Mouse (Mus musculus) heart, embryonic 11.5 days (tissue): ENCODE data around the gene Serpinb1c. TPM values are rescaled to one million over a fixed set of nuclear protein-coding genes. Genes with fewer than 3 reads are reported as not detected.
"Not testable (repeated sequence)": the region's sequence is repeated elsewhere in the genome, so short reads cannot be mapped to it uniquely, and the experiment has no call there.

Experiments
- ATAC-seq: fragments of 200-750 bp; cut with Nextera tagmentation; replicated peaks from 2 replicates; pipeline ENCODE4 v1.8.0; 2017; ENCODE audit warnings: moderate library complexity; ENCODE audit not compliant: insufficient number of reproducible peaks, low FRiP score, low TSS enrichment
- H3K27ac ChIP-seq: fragments of 300-500 bp; sonication (generic); 2 replicates; pipeline ENCODE4 v1.5.1; 2014; ENCODE audit warnings: mild to moderate bottlenecking, low read depth, low read length
- H3K27me3 ChIP-seq: fragments of 300-500 bp; sonication (generic); 2 replicates; pipeline ENCODE4 v1.6.1; 2014; ENCODE audit warnings: mild to moderate bottlenecking, low read length, mixed read lengths; ENCODE audit not compliant: control insufficient read depth, insufficient read depth
- H3K36me3 ChIP-seq: fragments of 300-500 bp; sonication (generic); 2 replicates; pipeline ENCODE4 v1.6.1; 2014; ENCODE audit warnings: mild to moderate bottlenecking, low read length, moderate library complexity, mixed read lengths; ENCODE audit not compliant: control insufficient read depth, insufficient read depth
- H3K4me1 ChIP-seq: fragments of 300-500 bp; sonication (generic); 2 replicates; pipeline ENCODE4 v1.6.1; 2014; ENCODE audit warnings: low read length; ENCODE audit not compliant: control insufficient read depth, insufficient read depth
- H3K4me2 ChIP-seq: fragments of 300-500 bp; sonication (generic); 2 replicates; pipeline ENCODE4 v1.6.1; 2014; ENCODE audit warnings: mild to moderate bottlenecking, moderate library complexity
- H3K4me3 ChIP-seq: fragments of 300-500 bp; sonication (generic); 2 replicates; pipeline ENCODE4 v1.5.1; 2014; ENCODE audit warnings: low read depth, low read length
- H3K9ac ChIP-seq: fragments of 300-500 bp; sonication (generic); 2 replicates; pipeline ENCODE4 v1.6.1; 2014; ENCODE audit warnings: mild to moderate bottlenecking, low read depth, low read length, moderate library complexity
- H3K9me3 ChIP-seq: fragments of 300-500 bp; sonication (generic); replicated peaks from 2 replicates; pipeline ENCODE4 v1.6.1; 2016; ENCODE audit warnings: low read length; ENCODE audit not compliant: control insufficient read depth
- WGBS: fragments of 180-500 bp; shearing (Covaris S2); extraction: QIAGEN DNeasy Blood & Tissue Kit; methylation state at CpG from one replicate; pipeline ENCODE4 v1.1.7; 2014; ENCODE audit not compliant: insufficient replicate concordance; 5-methylcytosine and 5-hydroxymethylcytosine counted together
- polyA plus RNA-seq: library from polyadenylated mRNA; unstranded; fragments of >200 nt; fragmentation: Nextera tagmentation; extraction: Ambion mirVana; gene quantifications from 2 replicates; pipeline ENCODE4 v1.2.1, GENCODE M21; 2014

The Serpinb1c gene
- polyA plus RNA-seq, 1 experiment from 2014 or later: 0.16 TPM

DNA sequence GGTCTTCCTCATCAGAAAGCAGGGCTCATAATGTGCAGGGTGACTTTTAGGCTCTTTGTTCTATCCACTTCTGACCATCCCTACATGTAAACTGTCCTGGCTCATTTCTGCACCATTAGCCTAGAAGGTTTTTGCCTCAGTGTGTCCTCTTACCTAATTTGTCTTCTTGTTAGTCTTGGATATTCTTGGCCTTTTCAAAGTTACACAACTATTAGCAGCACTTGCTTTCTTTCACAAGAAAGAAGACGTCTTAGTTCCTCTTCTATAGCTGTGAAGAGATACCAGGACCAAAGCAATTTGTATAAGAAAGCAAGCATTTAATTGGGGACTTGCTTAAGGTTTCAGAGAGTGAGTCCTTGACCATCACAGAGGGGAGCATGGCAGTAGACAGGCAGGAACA lies 24.1 kb downstream of the Serpinb1c start:
- WGBS: 70% methylated on average over 1 of the region's 1 CpGs
- Histone ChIP-seq H3K27me3 (no peaks in the 10 kb centered on the region), H3K9me3 (no peaks in the 10 kb centered on the region), H3K27ac (no peak overlapping the region), H3K4me2 (no peak overlapping the region), H3K9ac (no peak overlapping the region), H3K36me3 (no peaks in the 10 kb centered on the region), H3K4me1 (no peaks in the 10 kb centered on the region), H3K4me3 (no peak overlapping the region)
- ATAC-seq: no peak

- WGBS: 59% methylated on average over 5 of the region's 5 CpGs
- no peak for ATAC-seq
- no peak overlapping the region for H3K27ac ChIP-seq
- no peak overlapping the region for H3K4me2 ChIP-seq
- no peaks in the 10 kb centered on the region for H3K36me3 ChIP-seq
- no peaks in the 10 kb centered on the region for H3K4me1 ChIP-seq
- no peak overlapping the region for H3K4me3 ChIP-seq
- no peaks in the 10 kb centered on the region for H3K27me3 ChIP-seq
- no peak overlapping the region for H3K9ac ChIP-seq
- H3K9me3 ChIP-seq: no peaks in the 10 kb centered on the region
These were observed 29.2 kb downstream of the Serpinb1c start for GRCm38 (mm10) chr13:32868843-32869242.

DNA sequence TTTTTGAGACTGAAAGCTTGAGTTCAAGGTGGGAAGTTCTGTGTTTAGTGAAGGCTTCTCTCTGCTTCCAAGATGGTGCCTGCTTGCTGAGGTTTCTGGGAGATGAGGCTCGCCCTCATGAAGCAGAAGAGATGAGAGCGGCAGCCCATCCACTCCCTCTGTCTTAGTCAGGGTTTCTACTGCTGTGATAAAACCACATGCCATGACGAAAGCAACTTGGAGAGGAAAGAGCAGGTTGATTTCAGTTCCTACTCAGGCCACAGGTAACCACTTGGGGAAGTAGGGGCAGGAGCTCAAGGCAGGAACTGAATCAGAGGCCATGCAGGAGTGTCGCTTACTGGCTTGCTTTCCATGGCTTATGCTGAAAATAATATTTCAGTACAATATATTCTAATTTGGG lies 29.8 kb downstream of the Serpinb1c start:
- ATAC-seq, H3K9me3 ChIP-seq, H3K9ac ChIP-seq, H3K27me3 ChIP-seq, H3K36me3 ChIP-seq, H3K4me2 ChIP-seq, H3K27ac ChIP-seq, H3K4me3 ChIP-seq, H3K4me1 ChIP-seq: not testable (repeated sequence)
- WGBS: 72% methylated on average over 4 of the region's 4 CpGs

- ATAC-seq: no peak
- Histone ChIP-seq H3K27me3 (no peaks in the 10 kb centered on the region), H3K9me3 (no peaks in the 10 kb centered on the region), H3K36me3 (no peaks in the 10 kb centered on the region), H3K27ac (no peak overlapping the region), H3K4me2 (no peak overlapping the region), H3K4me3 (no peak overlapping the region), H3K4me1 (no peaks in the 10 kb centered on the region), H3K9ac (no peak overlapping the region)
- 56% methylated on average over 2 of the region's 2 CpGs for WGBS
These were observed 31.0 kb downstream of the Serpinb1c start for GRCm38 (mm10) chr13:32867030-32867429.

DNA sequence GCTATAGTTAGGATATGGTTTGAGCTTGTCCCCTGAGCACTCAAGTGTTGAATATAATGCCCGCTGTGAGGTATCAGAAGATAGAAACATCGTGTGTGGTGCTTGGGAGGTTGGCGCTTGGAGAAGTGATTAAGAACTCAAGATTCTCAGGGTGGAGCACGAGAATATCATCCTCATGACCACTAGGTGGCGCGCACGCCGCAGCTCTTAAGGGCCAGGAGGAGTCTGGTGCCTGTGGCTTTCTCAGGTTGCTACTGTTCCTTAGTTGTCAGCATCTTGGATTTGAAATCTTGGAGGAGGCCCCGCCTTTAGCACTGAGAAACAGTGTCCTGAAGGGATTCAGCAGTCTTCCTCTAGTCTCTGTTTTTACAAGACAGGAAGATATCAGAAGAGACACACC lies 31.5 kb downstream of the Serpinb1c start:
- Histone ChIP-seq H3K9ac (no peak overlapping the region), H3K27ac (no peak overlapping the region), H3K9me3 (no peaks in the 10 kb centered on the region), H3K4me1 (no peaks in the 10 kb centered on the region), H3K27me3 (no peaks in the 10 kb centered on the region), H3K4me3 (no peak overlapping the region), H3K4me2 (no peak overlapping the region), H3K36me3 (no peaks in the 10 kb centered on the region)
- ATAC-seq: no peak
- 7% methylated on average over 9 of the region's 9 CpGs for WGBS

DNA sequence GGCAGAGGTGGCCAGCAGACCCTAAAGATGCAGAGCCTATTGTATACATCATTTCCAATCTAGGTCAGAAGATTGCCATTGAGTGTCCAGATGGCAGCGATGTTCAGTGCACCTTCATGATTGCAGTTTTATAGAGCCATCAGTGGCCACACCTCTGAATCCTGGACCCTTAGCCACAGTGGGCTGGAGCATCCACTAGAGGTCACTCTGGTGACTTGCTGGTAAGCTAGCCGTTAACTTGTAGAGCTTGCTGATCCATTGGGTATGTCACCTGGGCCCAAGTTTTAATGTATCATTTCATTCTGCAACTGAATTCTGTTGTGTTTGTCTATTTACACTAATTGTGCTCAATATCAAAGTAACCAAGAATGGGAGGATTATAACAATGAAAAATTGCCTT lies 32.4 kb downstream of the Serpinb1c start:
- no peaks in the 10 kb centered on the region for H3K9me3 ChIP-seq
- H3K4me1 ChIP-seq: no peaks in the 10 kb centered on the region
- WGBS: 55% methylated on average over 2 of the region's 2 CpGs
- H3K36me3 ChIP-seq: no peaks in the 10 kb centered on the region
- H3K27me3 ChIP-seq: no peaks in the 10 kb centered on the region
- no peak overlapping the region for H3K4me3 ChIP-seq
- H3K27ac ChIP-seq: no peak overlapping the region
- H3K4me2 ChIP-seq: no peak overlapping the region
- no peak overlapping the region for H3K9ac ChIP-seq
- no peak for ATAC-seq

DNA sequence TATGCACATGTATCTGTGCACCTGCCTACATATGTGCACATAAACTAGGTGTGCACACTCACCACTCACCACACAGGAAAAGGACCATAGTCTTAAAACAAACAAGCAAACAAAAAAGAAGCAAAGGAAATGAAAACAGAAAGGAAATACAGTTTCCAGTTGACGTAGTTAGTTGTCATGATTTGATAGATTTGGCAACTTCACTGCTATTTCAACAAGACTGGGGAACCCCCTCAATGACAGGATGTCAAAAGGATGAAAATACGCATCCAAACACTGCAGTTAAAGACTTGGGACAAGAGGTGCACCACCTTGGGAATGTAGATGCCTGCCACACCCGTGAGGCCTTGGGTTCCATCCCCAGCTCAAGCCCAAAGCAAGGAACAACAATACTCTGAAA lies 33.5 kb downstream of the Serpinb1c start:
- H3K4me1 ChIP-seq, H3K27ac ChIP-seq, H3K4me3 ChIP-seq, H3K27me3 ChIP-seq, ATAC-seq, H3K9me3 ChIP-seq, H3K36me3 ChIP-seq, H3K4me2 ChIP-seq, H3K9ac ChIP-seq: not testable (repeated sequence)
- WGBS: 90% methylated on average over 2 of the region's 3 CpGs

DNA sequence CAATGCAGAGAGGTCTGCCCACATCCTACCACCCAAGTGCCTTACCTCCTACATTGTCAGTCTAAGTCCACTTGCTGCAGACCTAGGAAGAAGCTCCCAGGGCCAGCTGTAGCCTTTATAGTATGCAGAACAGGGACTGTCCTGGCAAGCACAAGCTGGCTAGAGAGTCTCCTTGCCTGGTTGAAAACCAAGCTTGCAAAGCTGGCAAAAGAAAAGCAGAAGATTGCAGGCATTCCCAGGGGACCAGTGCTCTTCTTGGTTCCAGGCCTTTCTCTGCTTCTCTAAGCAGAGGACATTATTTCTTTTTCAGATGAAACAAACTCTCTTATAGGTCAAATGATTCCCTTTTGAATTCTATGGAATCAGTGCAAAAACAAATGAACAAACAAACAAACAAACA lies 34.6 kb downstream of the Serpinb1c start:
- Histone ChIP-seq H3K4me3 (no peak overlapping the region), H3K27ac (no peak overlapping the region), H3K27me3 (no peaks in the 10 kb centered on the region), H3K4me2 (no peak overlapping the region), H3K4me1 (no peaks in the 10 kb centered on the region), H3K9me3 (no peaks in the 10 kb centered on the region), H3K9ac (no peak overlapping the region), H3K36me3 (no peaks in the 10 kb centered on the region)
- no peak for ATAC-seq

DNA sequence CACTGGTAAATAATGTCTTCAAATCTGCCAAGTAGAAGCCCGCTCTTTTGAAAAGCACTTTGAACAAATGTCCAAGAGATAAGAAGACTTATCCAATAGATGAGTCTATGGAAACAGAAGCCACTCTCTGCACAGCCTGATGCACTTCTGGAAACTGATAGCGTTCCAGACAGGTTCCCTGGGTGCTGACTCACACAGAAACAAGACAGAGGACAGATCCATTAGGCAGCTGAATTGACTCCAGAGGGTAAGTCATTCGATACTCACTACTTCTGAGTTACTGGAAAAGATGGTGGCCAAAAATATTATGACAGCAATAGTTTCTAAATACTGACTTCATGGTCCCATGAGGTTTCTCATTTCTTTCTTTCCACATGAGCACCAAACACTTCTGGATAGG lies 37.2 kb downstream of the Serpinb1c start:
- Histone ChIP-seq H3K9me3 (no peaks in the 10 kb centered on the region), H3K9ac (no peak overlapping the region), H3K36me3 (no peaks in the 10 kb centered on the region), H3K4me2 (no peak overlapping the region), H3K27me3 (no peaks in the 10 kb centered on the region), H3K4me1 (no peaks in the 10 kb centered on the region), H3K4me3 (no peak overlapping the region), H3K27ac (no peak overlapping the region)
- no peak for ATAC-seq
- WGBS: 27% methylated on average over 3 of the region's 3 CpGs
